Mouse (Mus musculus): ENCODE measurements around the gene Arhgap9. TPM values are rescaled to one million over a fixed set of nuclear protein-coding genes. Genes with fewer than 3 reads are reported as not detected.
"Not testable (repeated sequence)": the region's sequence is repeated elsewhere in the genome, so short reads cannot be mapped to it uniquely, and the experiment has no call there.

Gene Arhgap9
- polyA plus RNA-seq, 1 experiment from 2014 or later = 2.6 TPM

DNA sequence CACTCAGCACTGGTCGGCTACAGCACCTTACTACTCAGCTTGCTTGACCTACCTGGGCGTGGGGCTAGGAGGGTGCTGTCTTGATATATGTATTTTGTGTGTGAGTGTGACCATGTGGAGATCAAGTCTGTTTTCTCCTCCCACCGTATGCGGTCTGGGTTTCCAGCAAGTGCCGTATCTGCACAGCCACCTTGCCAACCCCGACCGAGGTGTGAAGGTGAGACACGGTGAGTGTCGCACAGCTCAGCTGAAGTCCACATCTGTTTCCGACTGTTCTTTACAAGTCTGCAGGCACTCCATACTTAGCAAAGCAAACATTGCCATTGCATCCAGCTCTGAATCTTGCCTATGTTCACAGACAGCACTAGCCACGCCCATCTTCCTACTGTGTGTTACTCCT lies 18.6 kb upstream of the Arhgap9 start:
- ATAC-seq (ENCODE audit: low FRiP score, low TSS enrichment) = no peak
- 93% methylated on average over 11 of the region's 11 CpGs for WGBS

DNA sequence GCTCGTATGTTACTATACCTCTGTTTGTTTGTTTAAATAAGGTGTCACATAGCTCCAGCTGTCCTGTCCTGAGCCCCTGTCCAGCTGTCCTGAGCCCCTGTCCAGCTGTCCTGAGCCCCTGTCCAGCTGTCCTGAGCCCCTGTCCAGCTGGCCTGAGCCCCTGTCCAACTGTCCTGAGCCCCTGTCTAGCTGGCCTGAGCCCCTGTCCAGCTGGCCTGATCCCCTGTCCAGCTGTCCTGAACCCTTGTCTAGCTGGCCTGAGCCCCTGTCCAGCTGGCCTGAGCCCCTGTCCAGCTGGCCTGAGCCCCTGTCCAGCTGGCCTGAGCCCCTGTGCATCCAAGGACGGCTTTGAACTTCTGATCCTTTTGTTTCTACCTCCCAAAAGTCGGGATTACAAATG lies 12.6 kb upstream of the Arhgap9 start:
- 91% methylated on average over 3 of the region's 3 CpGs for WGBS
- H3K27me3 ChIP-seq (ENCODE audit: insufficient read depth, low read length); H3K9ac ChIP-seq (replicated peaks; ENCODE audit: low read length); H3K4me3 ChIP-seq (ENCODE audit: low read length); H3K27ac ChIP-seq (ENCODE audit: low read length); ATAC-seq (ENCODE audit: low FRiP score, low TSS enrichment); H3K4me2 ChIP-seq (replicated peaks; ENCODE audit: low read depth, low read length); H3K9me3 ChIP-seq (ENCODE audit: low read length); H3K4me1 ChIP-seq (ENCODE audit: insufficient read depth, low read length): not testable (repeated sequence)
- peaks cover 51% of the 10 kb centered on the region for H3K36me3 ChIP-seq (ENCODE audit: insufficient read depth, low read length)

More for the DNA sequence above, 18.6 kb upstream of the Arhgap9 start:
- no peak overlapping the region for H3K9ac ChIP-seq (replicated peaks; ENCODE audit: low read length)
- H3K36me3 ChIP-seq (ENCODE audit: insufficient read depth, low read length) = peaks cover 88% of the 10 kb centered on the region
- H3K27me3 ChIP-seq (ENCODE audit: insufficient read depth, low read length) = no peaks in the 10 kb centered on the region
- H3K27ac ChIP-seq (ENCODE audit: low read length) = no peak overlapping the region
- H3K4me3 ChIP-seq (ENCODE audit: low read length) = no peak overlapping the region
- no peak overlapping the region for H3K4me2 ChIP-seq (replicated peaks; ENCODE audit: low read depth, low read length)
- H3K4me1 ChIP-seq (ENCODE audit: insufficient read depth, low read length) = no peaks in the 10 kb centered on the region
- H3K9me3 ChIP-seq (ENCODE audit: low read length) = no peaks in the 10 kb centered on the region

DNA sequence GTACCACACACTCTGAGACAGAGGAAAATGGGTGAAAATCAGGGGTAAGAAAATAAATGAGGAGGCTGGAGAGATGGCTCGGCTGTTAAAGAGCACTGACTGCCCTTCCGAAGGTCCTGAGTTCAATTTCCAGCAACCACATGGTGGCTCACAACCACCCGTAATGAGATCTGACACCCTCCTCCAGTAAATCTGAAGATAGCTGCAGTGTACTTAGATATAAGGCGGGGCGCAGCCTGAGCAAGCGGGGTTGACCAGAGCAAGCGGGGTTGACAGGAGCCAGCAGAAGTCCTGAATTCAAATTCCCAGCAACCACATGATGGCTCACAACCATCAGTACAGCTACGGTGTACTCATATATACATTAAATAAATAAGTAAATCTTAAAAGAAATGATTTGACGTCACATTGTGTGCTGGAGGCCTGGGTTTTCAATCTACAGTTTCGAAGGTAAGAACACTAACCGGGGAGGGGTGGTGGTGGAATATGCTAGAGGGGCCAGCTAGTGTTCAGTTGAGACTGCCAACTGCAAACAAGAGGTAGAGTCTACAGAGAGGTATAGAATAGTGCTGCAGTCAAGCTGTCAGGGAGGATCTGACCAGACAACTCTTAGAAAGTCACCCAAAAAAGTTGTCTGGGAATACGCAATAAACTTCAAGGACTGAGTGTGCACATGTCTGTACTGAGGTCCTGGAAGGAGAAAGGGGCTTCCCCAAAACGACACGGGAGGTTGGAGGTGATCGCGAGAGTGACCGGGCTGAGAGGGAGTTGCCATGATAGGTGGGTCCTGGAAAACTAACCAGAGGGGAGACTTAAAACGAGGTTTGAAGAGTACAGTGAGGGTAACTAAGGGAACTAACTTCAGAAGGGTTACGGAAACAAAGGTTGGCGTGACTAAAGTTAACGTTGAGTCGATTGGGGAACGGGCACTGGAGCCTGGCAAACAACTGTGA lies 11.0 kb upstream of the Arhgap9 start:
- H3K36me3 ChIP-seq (ENCODE audit: insufficient read depth, low read length) = peaks cover 35% of the 10 kb centered on the region
- H3K27me3 ChIP-seq (ENCODE audit: insufficient read depth, low read length) = no peaks in the 10 kb centered on the region
- H3K4me2 ChIP-seq (replicated peaks; ENCODE audit: low read depth, low read length) = peak overlapping the region; percentile 70
- H3K9ac ChIP-seq (replicated peaks; ENCODE audit: low read length) = peak overlapping the region; percentile 87
- 32% methylated on average over 23 of the region's 23 CpGs for WGBS
- ATAC-seq (ENCODE audit: low FRiP score, low TSS enrichment) = peak; percentile 37
- H3K27ac ChIP-seq (ENCODE audit: low read length) = peak overlapping the region; percentile 52; the same call in 1 of the 2 replicates
- no peaks in the 10 kb centered on the region for H3K9me3 ChIP-seq (ENCODE audit: low read length)
- peaks cover 10% of the 10 kb centered on the region for H3K4me1 ChIP-seq (ENCODE audit: insufficient read depth, low read length)
- peak overlapping the region; percentile 75 for H3K4me3 ChIP-seq (ENCODE audit: low read length)

DNA sequence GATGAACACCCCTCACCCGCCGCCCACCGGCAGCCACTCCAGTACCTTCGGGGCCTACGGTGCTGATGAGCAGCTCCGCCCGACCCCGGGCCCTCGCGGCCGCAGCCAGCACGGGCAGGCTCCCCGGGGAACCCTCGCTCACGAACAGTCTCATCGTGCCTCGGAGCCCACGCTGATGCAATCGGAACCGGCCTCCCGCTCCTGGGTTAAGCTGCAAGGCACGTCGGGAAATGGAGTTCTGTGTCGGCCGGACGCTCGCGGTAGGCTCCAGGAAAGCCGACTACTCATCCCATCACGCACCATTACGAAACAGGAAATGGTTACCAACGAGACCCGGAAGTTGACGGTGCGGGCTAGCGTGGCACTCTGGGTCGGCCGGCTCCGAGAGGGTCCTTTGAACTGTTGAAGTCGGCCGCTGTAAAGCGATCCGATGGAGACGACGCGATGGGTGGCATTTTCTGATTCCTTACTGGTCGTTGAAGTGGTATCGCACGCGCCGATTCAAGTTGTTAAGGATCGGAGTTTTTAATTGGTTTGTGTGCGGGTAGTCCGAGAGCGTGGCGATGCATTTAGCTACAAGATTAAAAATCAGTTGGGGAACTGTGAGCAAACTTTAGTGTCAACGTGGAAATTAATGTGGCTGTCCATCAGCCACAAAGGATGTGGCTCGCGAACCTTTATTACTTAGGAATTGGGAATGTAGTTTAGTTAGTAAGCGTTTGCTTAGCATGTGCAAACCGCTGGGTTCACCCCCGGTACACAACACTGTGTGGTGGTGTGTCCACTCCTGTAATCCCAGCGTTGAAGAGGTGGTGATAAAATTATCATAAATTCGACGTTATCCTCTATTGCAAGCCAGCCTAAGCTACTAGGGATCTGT lies 10.0 kb upstream of the Arhgap9 start, which contains the start of gene Mars:
TSS of gene Mars (minus strand) at position 311 of the 880 bp plus-strand sequence.
- Histone ChIP-seq H3K27ac (ENCODE audit: low read length) (peak within 1 kb of the TSS; percentile 70), H3K4me1 (ENCODE audit: insufficient read depth, low read length) (peaks cover 10% of the 10 kb centered on the region), H3K9me3 (ENCODE audit: low read length) (no peaks in the 10 kb centered on the region), H3K4me3 (ENCODE audit: low read length) (peak within 1 kb of the TSS; percentile 75), H3K9ac (replicated peaks; ENCODE audit: low read length) (peak within 1 kb of the TSS; percentile 87), H3K27me3 (ENCODE audit: insufficient read depth, low read length) (no peaks in the 10 kb centered on the region), H3K4me2 (replicated peaks; ENCODE audit: low read depth, low read length) (peak within 1 kb of the TSS; percentile 70), H3K36me3 (ENCODE audit: insufficient read depth, low read length) (peaks cover 26% of the 10 kb centered on the region)
- peak; percentile 98 for ATAC-seq (ENCODE audit: low FRiP score, low TSS enrichment)
- WGBS = under 1% methylated on average over 65 of the region's 65 CpGs

DNA sequence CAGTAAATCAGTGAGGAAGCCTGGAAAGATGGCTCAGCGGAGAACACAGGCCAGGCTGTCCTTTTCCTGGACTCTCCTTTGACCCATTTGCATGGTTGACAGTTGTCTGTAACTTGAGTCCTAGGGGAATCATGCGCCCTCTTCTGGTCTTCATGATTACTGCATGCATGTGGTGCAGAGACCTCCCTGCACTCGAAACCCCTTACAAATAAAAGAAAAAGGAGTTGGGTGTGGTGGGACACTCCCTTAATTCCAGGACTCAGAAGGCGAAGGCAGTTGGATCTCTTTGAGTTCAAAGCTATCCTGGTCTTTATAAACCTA lies 9.4 kb upstream of the Arhgap9 start:
- H3K27me3 ChIP-seq (ENCODE audit: insufficient read depth, low read length) = no peaks in the 10 kb centered on the region
- WGBS = 2% methylated on average over 4 of the region's 4 CpGs
- H3K9me3 ChIP-seq (ENCODE audit: low read length) = no peaks in the 10 kb centered on the region
- H3K4me2 ChIP-seq (replicated peaks; ENCODE audit: low read depth, low read length) = peak overlapping the region; percentile 63
- H3K4me3 ChIP-seq (ENCODE audit: low read length) = peak overlapping the region; percentile 75
- H3K36me3 ChIP-seq (ENCODE audit: insufficient read depth, low read length) = peaks cover 21% of the 10 kb centered on the region
- peak overlapping the region; percentile 87 for H3K9ac ChIP-seq (replicated peaks; ENCODE audit: low read length)
- ATAC-seq (ENCODE audit: low FRiP score, low TSS enrichment) = peak; percentile 57
- peak overlapping the region; percentile 70 for H3K27ac ChIP-seq (ENCODE audit: low read length)
- H3K4me1 ChIP-seq (ENCODE audit: insufficient read depth, low read length) = peaks cover 10% of the 10 kb centered on the region

DNA sequence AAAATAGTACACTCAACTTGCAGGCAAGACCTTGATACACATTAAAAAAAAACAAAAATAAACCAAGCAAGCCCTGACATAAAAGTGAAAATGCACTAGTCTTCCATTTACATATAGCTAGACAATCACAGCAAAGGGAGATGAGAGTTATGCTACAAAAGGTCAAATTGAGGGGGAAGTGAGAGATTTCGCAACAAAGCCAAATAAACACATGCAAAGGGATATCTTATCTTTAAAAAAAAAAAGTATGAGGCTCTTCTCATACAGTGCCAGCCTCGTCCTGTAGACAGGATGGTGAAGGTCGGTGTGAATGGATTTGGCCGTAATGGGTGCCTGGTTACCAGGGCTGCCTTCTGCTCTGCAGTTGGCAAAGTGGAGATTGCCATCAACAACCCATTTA lies 8.9 kb upstream of the Arhgap9 start:
- WGBS = 75% methylated on average over 4 of the region's 4 CpGs
- no peak overlapping the region for H3K4me3 ChIP-seq (ENCODE audit: low read length)
- H3K9me3 ChIP-seq (ENCODE audit: low read length) = no peaks in the 10 kb centered on the region
- no peak overlapping the region for H3K9ac ChIP-seq (replicated peaks; ENCODE audit: low read length)
- peaks cover 10% of the 10 kb centered on the region for H3K4me1 ChIP-seq (ENCODE audit: insufficient read depth, low read length)
- H3K4me2 ChIP-seq (replicated peaks; ENCODE audit: low read depth, low read length) = no peak overlapping the region
- H3K27me3 ChIP-seq (ENCODE audit: insufficient read depth, low read length) = no peaks in the 10 kb centered on the region
- H3K27ac ChIP-seq (ENCODE audit: low read length) = no peak overlapping the region
- no peak for ATAC-seq (ENCODE audit: low FRiP score, low TSS enrichment)
- H3K36me3 ChIP-seq (ENCODE audit: insufficient read depth, low read length) = peaks cover 15% of the 10 kb centered on the region

GRCm38 (mm10) chr10:127313516-127313915 lies 8.2 kb upstream of the Arhgap9 start:
- WGBS = 97% methylated on average over 5 of the region's 5 CpGs
- not testable (repeated sequence) for H3K27ac ChIP-seq (ENCODE audit: low read length); H3K4me2 ChIP-seq (replicated peaks; ENCODE audit: low read depth, low read length); H3K9me3 ChIP-seq (ENCODE audit: low read length); H3K36me3 ChIP-seq (ENCODE audit: insufficient read depth, low read length); H3K9ac ChIP-seq (replicated peaks; ENCODE audit: low read length); H3K4me3 ChIP-seq (ENCODE audit: low read length); H3K4me1 ChIP-seq (ENCODE audit: insufficient read depth, low read length); H3K27me3 ChIP-seq (ENCODE audit: insufficient read depth, low read length); ATAC-seq (ENCODE audit: low FRiP score, low TSS enrichment)

DNA sequence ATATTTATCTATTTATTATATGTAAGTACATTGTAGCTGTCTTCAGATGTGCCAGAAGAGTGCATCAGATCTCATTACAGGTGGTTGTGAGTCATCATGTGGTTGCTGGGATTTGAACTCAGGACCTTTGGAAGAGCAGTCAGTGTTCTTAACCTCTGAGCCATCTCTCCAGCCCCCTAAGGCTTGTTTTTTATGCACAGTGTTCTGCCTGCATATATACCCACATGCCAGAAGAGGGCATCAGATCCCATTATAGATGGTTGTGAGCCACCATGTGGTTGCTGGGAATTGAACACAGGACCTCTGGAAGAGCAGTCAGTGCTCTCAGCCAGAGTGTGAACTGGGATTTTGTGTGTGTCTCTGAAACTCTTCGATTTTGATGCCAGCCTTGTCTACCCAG lies 6.8 kb upstream of the Arhgap9 start:
- not testable (repeated sequence) for H3K36me3 ChIP-seq (ENCODE audit: insufficient read depth, low read length); H3K4me1 ChIP-seq (ENCODE audit: insufficient read depth, low read length); ATAC-seq (ENCODE audit: low FRiP score, low TSS enrichment); H3K4me3 ChIP-seq (ENCODE audit: low read length); H3K27ac ChIP-seq (ENCODE audit: low read length); H3K9ac ChIP-seq (replicated peaks; ENCODE audit: low read length); H3K27me3 ChIP-seq (ENCODE audit: insufficient read depth, low read length); H3K9me3 ChIP-seq (ENCODE audit: low read length); H3K4me2 ChIP-seq (replicated peaks; ENCODE audit: low read depth, low read length)
- 79% methylated on average over 1 of the region's 1 CpGs for WGBS

- no peak for ATAC-seq (ENCODE audit: low FRiP score, low TSS enrichment)
- 88% methylated on average over 2 of the region's 2 CpGs for WGBS
- Histone ChIP-seq H3K27me3 (ENCODE audit: insufficient read depth, low read length) (no peaks in the 10 kb centered on the region; the same call in 1 of the 2 replicates), H3K36me3 (ENCODE audit: insufficient read depth, low read length) (no peaks in the 10 kb centered on the region), H3K9ac (replicated peaks; ENCODE audit: low read length) (no peak overlapping the region), H3K9me3 (ENCODE audit: low read length) (no peaks in the 10 kb centered on the region), H3K4me3 (ENCODE audit: low read length) (no peak overlapping the region), H3K4me1 (ENCODE audit: insufficient read depth, low read length) (no peaks in the 10 kb centered on the region), H3K27ac (ENCODE audit: low read length) (no peak overlapping the region), H3K4me2 (replicated peaks; ENCODE audit: low read depth, low read length) (no peak overlapping the region)
Measured at GRCm38 (mm10) chr10:127317277-127317676, 4.5 kb upstream of the Arhgap9 start.

Data from kidney, embryonic 16.5 days (tissue).